Mouse (Mus musculus) retina, postnatal 1 day (tissue): Measurements from ENCODE around the gene Hps3.
A peak's percentile ranks its signal among the peaks of the same experiment; 100 is the strongest.
"Not testable (repeated sequence)": the region's sequence is repeated elsewhere in the genome, so short reads cannot be mapped to it uniquely, and the experiment has no call there.

Experiments
- DNase-seq: peaks from one replicate; pipeline ENCODE4 v3.0.0-alpha.2; 2012

Hps3 gene

DNA sequence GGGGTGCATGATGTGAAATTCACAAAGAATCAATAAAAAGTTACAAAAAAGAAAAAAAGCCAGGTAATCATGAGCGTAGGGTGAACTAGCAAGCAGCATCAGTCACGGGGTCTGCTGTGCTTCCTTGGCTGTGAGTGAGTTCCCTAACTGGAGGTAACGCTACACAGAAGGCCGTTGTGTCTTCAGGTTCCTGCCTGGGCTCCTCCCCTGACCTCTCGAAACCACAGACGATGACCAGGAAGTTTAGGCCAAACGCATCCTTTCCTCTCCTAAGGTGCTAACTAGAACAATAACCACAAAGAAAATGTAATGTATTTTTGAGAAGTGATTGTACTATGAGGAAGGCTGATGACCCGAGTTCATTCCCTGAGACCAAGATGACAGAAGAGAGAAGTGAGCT lies 30.7 kb downstream of the Hps3 start:
- DNase-seq: no peak

- DNase-seq: peak; percentile 20
These were observed 32.3 kb downstream of the Hps3 start for GRCm38 (mm10) chr3:20002786-20003185.

- peak; percentile 69 for DNase-seq
These were observed 34.3 kb downstream of the Hps3 start for GRCm38 (mm10) chr3:20000806-20001205.

GRCm38 (mm10) chr3:19999551-19999950 lies 35.6 kb downstream of the Hps3 start:
- DNase-seq: no peak

- DNase-seq: no peak
These were observed 42.7 kb downstream of the Hps3 start for GRCm38 (mm10) chr3:19992388-19992787.

GRCm38 (mm10) chr3:19990031-19990430 lies 45.1 kb downstream of the Hps3 start:
- no peak for DNase-seq

DNA sequence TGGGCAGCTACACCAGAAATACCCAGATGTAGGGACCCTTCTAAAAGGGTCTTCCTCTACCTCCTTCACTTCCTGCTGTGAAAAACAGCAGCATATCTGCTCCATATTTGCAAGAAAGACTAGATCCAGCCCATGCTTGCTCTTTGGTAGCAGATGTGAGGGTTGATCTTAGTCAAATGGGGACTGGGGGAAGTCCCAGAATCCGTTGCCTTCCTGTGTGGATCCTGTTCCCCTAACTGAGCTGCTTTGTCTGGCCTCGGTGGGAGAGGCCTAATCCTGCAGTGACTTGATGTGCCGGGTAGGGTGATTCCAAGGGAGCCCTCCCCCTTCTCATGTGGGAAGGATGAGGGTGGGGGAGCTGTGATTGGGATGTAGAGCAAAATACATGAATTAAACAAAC lies 49.0 kb downstream of the Hps3 start:
- no peak for DNase-seq

GRCm38 (mm10) chr3:19982846-19983245 lies 52.3 kb downstream of the Hps3 start:
- no peak for DNase-seq

GRCm38 (mm10) chr3:19981156-19981555 lies 54.0 kb downstream of the Hps3 start:
- DNase-seq: no peak

GRCm38 (mm10) chr3:19978474-19978873 lies 56.6 kb downstream of the Hps3 start:
- DNase-seq: no peak

GRCm38 (mm10) chr3:19966072-19966471 lies 69.0 kb downstream of the Hps3 start:
- no peak for DNase-seq

GRCm38 (mm10) chr3:19965239-19965638 lies 69.9 kb downstream of the Hps3 start:
- no peak for DNase-seq

- no peak for DNase-seq
These were observed 70.4 kb downstream of the Hps3 start for GRCm38 (mm10) chr3:19964625-19965188.

- no peak for DNase-seq
These were observed 72.2 kb downstream of the Hps3 start for GRCm38 (mm10) chr3:19962769-19963513.

DNA sequence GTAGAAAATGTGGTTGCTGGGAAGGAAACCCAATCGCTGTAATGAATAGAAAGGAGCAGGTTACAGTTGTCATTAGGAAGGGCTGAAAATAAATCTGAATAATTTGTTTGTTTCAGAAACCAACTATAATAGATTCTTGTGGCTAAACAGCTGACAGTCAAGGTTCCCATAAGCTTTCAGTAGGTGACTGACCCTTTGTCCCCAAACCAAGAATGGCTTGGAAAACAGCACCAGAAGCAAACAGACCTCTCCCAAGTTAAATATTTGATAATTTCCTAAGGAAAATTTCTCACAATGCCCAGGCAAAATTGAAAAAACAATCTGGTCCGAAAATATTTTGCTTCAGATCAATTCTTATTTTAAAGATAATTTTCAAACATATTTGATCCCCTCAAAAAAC lies 73.8 kb downstream of the Hps3 start:
- DNase-seq: no peak

DNA sequence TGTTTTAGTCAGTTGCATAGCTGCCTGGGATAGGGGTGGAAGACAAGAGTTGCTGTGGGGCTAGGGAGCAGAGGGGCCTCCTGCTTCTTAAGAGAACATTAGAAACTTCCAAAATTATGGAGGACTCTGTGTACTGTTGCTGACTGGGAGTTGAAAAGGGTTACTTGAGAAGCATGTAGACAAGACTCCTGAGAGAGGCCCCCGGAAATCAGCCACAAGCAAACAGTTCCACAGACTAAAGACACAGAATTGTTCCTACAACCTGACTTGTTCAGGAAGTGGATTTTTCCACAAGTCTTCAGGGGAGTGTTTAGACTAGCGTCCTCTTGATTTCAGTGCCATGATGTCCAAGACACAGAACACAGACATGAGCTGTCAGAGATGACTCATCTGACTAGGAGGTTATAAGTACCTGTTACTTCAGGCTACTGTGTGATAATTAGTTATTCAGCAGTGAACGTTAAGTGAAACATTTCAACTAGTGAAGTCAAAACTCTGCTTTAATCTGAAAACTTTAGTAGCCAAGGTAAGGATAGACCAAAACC lies 74.5 kb downstream of the Hps3 start:
- DNase-seq: peak; percentile 17

GRCm38 (mm10) chr3:19958983-19959382 lies 76.1 kb downstream of the Hps3 start:
- peak; percentile 29 for DNase-seq

DNA sequence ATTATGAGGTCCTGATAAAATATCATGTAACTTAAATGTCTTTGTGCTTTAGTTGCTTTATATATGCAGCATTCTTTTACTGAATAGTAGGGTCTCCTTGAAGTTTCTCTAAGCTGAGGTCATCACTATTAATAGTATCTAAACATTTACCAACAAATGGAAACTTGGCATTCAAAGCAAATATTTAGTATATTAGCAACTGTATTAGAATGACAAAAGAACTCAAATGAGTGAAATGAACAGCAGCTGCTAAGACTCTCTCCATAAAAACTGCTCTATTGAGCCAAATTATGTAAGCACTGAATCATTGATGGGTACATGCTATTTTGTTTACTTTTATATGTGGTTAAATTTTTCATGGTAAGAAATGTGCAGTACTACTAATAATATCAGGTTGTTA lies 77.1 kb downstream of the Hps3 start:
- DNase-seq: no peak

GRCm38 (mm10) chr3:19956885-19957284 lies 78.2 kb downstream of the Hps3 start, which contains the start of gene Cp:
Gene Cp (plus strand): TSS chr3:19957054.
- peak; percentile 86 for DNase-seq

DNA sequence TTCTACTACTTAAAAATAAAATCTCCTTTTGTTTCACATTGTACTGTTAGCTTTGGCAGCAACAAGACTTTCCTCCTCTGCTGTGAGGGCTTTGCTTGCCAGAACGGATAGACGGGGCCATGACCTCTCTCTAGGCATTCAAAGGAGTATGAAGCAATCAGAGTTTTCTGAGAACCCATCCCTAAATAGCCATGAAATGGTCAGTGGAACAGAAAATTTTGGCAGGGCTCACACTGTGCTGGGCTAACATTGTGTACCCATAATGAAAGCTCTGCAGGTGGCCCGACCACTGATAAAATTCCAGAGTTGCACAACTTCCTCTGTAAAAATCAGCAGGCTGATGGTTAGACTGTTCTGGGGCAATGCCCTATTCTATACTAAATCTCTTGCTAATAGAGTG lies 81.2 kb downstream of the Hps3 start:
- DNase-seq: peak; percentile 89

GRCm38 (mm10) chr3:19953425-19953824 lies 81.7 kb downstream of the Hps3 start:
- peak; percentile 62 for DNase-seq

DNA sequence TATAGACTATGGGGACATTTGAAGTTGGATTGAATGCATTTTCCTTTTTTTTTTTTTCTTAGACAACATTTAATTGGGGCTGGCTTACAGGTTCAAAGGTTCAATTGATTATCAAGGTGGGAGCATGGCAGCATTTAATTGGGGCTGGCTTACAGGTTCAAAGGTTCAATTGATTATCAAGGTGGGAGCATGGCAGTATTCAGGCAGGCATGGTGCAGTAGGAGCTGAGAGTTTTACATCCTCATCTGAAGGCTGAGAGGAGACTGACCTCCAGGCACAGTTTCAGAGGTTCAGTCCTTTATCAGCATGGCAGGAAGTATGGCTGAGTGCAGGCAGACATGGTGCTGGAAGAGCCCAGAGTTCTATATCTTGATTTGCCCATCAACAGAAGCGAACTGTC lies 85.7 kb downstream of the Hps3 start:
- DNase-seq: not testable (repeated sequence)

GRCm38 (mm10) chr3:19948552-19948951 lies 86.6 kb downstream of the Hps3 start:
- no peak for DNase-seq
